Mouse (Mus musculus): ENCODE results near the gene Napa. TPM values are rescaled to one million over a fixed set of nuclear protein-coding genes. Genes with fewer than 3 reads are reported as not detected.

Napa gene
- polyA plus RNA-seq, 1 experiment from 2014 or later: 150 TPM

DNA sequence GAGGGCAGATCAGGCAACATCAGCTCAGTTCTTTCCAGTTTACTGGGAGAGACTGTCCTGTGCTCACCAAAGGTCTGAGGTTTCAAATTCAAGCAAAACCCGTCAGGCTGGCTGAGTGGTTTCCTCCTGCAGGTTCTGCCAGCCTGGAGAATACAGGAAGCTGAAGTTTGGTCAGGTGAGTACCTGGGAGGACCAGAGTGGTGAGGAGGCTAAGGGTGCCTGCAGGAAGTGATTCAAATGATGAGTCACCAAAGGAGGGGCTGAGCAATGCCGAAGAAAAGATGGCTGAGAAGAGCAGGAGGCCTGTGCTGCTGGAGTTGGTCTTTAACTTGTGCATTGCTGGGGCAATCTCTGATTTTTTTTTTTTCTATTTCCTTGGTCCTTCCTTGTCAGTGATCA, 41.1 kb upstream of the Napa start:
- Histone ChIP-seq H3K9ac (no peak overlapping the region), H3K4me2 (no peak overlapping the region), H3K4me1 (peaks cover 12% of the 10 kb centered on the region), H3K4me3 (no peak overlapping the region), H3K27me3 (replicated peaks) (peaks cover 36% of the 10 kb centered on the region), H3K27ac (replicated peaks) (no peak overlapping the region), H3K9me3 (peaks cover 12% of the 10 kb centered on the region; the same call in 1 of the 2 replicates), H3K36me3 (no peaks in the 10 kb centered on the region)
- ATAC-seq (ENCODE audit: extremely low read depth, insufficient number of reproducible peaks, low FRiP score, low TSS enrichment): no peak
- 60% methylated on average over 2 of the region's 2 CpGs for whole genome bisulfite sequencing

DNA sequence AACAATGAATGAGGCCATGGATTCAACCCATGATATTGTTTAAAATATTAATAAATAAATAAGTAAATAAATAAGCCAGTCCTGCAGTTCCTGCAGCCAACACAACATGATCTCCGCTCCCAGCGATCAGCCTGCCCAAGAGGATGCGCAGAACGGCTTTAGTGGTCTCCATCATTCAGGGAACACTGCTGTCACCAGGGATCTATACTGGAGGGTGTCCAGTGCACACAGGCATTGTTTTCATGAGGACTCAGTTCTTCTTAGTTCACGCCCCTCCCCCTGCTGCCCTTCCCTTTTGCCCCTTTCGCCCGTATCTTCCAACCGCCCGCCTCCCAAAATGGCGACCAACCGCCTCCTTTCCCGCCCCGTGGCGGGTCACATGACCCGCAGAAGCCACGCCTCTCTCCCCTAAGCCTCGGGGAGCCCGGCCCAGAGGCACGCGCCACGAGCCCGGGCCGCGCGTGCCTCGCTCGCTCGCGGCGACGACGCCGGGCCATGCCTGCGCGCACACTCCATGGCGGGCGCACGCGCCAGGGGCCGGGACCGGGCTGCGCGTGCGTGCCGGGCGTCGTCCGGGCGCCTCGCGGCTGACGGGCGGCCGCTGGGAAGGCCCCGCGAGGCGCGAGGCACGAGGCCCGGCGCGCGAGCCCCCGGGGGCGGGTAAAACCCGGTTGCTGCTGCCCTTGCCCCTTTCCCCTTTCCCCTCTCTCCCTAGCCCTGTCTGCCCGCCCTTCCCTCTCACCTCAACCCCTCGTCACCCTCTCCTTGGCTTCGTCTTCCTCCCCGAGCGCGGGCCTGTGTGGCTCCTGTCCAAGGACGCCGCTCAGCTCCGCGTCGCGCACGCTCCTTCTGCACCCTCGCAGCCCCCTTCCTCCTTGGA, 36.8 kb upstream of the Napa start, which contains the start of gene Zfp541:
Gene Zfp541, plus strand, starts transcription at position 596 of the 880 bp plus-strand sequence.
- no peak within 1 kb of the TSS for H3K27ac ChIP-seq (replicated peaks)
- ATAC-seq (ENCODE audit: extremely low read depth, insufficient number of reproducible peaks, low FRiP score, low TSS enrichment): no peak
- no peaks in the 10 kb centered on the region for H3K36me3 ChIP-seq
- H3K9me3 ChIP-seq: peaks cover 12% of the 10 kb centered on the region; the same call in 1 of the 2 replicates
- H3K4me3 ChIP-seq: peak within 1 kb of the TSS; percentile 22
- 38% methylated on average over 76 of the region's 80 CpGs for WGBS
- no peak within 1 kb of the TSS for H3K9ac ChIP-seq
- H3K27me3 ChIP-seq (replicated peaks): peaks cover 49% of the 10 kb centered on the region
- peaks cover 6% of the 10 kb centered on the region; the same call in 1 of the 2 replicates for H3K4me1 ChIP-seq
- H3K4me2 ChIP-seq: peak within 1 kb of the TSS; percentile 47

DNA sequence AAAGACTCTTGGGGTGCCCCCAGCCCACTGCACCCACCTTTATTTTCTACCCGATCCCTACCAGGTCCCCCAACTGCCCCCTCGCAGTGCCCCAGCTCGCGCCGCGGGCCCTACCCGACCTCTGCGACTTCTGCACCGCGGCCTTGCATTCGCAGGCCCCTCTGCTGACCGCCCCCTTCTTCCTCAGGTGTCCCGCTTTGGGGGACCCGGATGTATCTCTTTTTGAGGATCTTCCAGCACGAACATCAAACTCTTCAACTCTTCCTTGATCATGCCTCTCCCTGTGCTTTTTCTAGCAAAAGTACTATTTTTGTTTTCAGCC, 36.2 kb upstream of the Napa start:
- 62% methylated on average over 15 of the region's 15 CpGs for WGBS
- no peak overlapping the region for H3K9ac ChIP-seq
- ATAC-seq (ENCODE audit: extremely low read depth, insufficient number of reproducible peaks, low FRiP score, low TSS enrichment): no peak
- H3K36me3 ChIP-seq: no peaks in the 10 kb centered on the region
- H3K27ac ChIP-seq (replicated peaks): no peak overlapping the region
- peaks cover 49% of the 10 kb centered on the region for H3K27me3 ChIP-seq (replicated peaks)
- peaks cover 6% of the 10 kb centered on the region; the same call in 1 of the 2 replicates for H3K4me1 ChIP-seq
- H3K4me2 ChIP-seq: no peak overlapping the region
- H3K9me3 ChIP-seq: peaks cover 12% of the 10 kb centered on the region; the same call in 1 of the 2 replicates
- peak overlapping the region; percentile 22; the same call in 1 of the 2 replicates for H3K4me3 ChIP-seq

DNA sequence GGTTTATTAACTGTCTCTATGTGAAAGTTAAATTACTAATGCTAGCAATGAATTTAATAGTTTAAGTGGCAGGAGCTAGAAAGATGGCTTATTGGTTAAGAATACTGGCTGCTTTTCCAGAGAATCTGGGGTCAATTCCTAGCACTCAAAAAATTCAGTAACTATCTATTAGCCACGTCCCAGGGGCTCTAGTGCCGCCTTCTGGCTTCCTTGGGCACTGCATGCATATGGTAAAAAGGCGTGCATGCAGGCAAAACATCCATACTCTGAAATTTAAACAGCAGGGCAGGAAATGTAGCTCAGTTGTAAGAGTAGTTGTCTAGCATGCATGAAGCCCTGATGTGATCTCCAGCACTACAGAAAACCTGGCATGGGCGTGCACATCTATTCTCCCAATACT, 34.8 kb upstream of the Napa start:
- H3K4me3 ChIP-seq: no peak overlapping the region
- H3K36me3 ChIP-seq: no peaks in the 10 kb centered on the region
- no peak for ATAC-seq (ENCODE audit: extremely low read depth, insufficient number of reproducible peaks, low FRiP score, low TSS enrichment)
- H3K9ac ChIP-seq: no peak overlapping the region
- peaks cover 52% of the 10 kb centered on the region for H3K27me3 ChIP-seq (replicated peaks)
- WGBS: 31% methylated on average over 4 of the region's 4 CpGs
- H3K9me3 ChIP-seq: peaks cover 12% of the 10 kb centered on the region; the same call in 1 of the 2 replicates
- peaks cover 6% of the 10 kb centered on the region; the same call in 1 of the 2 replicates for H3K4me1 ChIP-seq
- H3K4me2 ChIP-seq: no peak overlapping the region
- no peak overlapping the region for H3K27ac ChIP-seq (replicated peaks)

DNA sequence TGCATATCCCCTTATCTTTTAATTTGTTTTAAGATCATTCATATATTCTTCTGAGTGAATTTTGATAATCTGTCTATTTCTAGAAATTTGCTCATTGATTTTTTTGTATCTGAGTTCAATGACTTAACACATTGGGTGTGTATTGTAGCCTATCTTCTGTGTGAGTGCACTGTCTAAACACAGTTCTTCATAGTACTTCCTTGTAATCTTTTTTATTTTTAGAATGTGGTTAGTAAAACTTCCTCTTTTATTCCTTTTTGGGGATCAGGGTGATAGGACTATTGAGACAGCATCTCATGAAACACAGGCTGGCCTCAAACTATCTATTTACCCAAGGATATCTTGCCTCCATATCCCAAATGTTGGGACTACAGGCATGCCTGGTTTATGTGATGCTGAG, 27.4 kb upstream of the Napa start:
- no peak overlapping the region for H3K4me2 ChIP-seq
- H3K4me3 ChIP-seq: no peak overlapping the region
- H3K4me1 ChIP-seq: no peaks in the 10 kb centered on the region
- no peak overlapping the region for H3K27ac ChIP-seq (replicated peaks)
- H3K9me3 ChIP-seq: no peaks in the 10 kb centered on the region
- no peaks in the 10 kb centered on the region for H3K36me3 ChIP-seq
- H3K9ac ChIP-seq: no peak overlapping the region
- no peak for ATAC-seq (ENCODE audit: extremely low read depth, insufficient number of reproducible peaks, low FRiP score, low TSS enrichment)
- H3K27me3 ChIP-seq (replicated peaks): 0 out of 2 replicates have a peak, but pooled peaks cover 3% of the 10 kb centered on the region

DNA sequence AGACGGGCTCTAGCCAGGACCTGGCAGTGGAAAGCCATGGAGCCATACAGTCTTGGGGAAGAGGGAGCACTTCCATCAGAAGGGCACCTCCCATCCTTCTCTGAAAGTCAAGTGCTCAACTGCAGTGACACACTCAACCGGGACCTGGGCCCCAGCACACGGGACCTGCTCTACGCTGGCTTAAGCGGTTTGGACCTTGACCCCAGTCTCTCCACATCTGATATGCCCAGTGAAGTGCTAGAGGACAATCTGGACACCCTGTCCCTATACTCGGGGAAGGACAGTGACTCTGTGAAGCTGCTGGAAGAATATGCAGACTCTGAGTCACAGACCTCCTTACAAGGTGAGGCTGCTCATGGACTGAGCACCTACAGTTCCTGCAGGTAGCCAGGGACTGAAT, 26.4 kb upstream of the Napa start:
- no peak for ATAC-seq (ENCODE audit: extremely low read depth, insufficient number of reproducible peaks, low FRiP score, low TSS enrichment)
- 70% methylated on average over 6 of the region's 6 CpGs for WGBS
- no peaks in the 10 kb centered on the region for H3K4me1 ChIP-seq
- no peak overlapping the region for H3K27ac ChIP-seq (replicated peaks)
- peaks cover 12% of the 10 kb centered on the region; the same call in 1 of the 2 replicates for H3K27me3 ChIP-seq (replicated peaks)
- no peak overlapping the region for H3K4me2 ChIP-seq
- H3K4me3 ChIP-seq: no peak overlapping the region
- no peaks in the 10 kb centered on the region for H3K36me3 ChIP-seq
- no peak overlapping the region for H3K9ac ChIP-seq
- H3K9me3 ChIP-seq: no peaks in the 10 kb centered on the region

DNA sequence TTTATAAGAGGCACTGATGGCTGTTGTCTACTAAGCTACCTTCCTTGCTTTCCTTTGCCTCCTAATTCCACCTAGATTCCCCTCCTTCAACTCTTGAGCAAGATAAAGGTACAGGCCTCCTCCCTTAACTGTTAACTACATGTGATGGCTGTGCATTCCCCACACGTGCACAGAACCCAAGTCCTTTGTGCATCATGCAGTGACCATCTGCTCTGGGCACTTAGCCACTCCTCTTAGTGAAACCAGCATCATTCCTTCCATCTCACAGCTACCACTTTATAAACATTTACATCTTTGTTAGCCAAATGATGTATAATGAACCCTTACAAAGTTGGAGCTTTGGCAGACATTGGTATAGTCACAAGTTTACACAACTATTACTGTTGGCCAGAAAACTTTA, 18.3 kb upstream of the Napa start:
- Histone ChIP-seq H3K27me3 (replicated peaks) (peaks cover 22% of the 10 kb centered on the region; the same call in 1 of the 2 replicates), H3K9ac (no peak overlapping the region), H3K4me3 (no peak overlapping the region), H3K4me1 (peaks cover 3% of the 10 kb centered on the region; the same call in 1 of the 2 replicates), H3K4me2 (no peak overlapping the region), H3K27ac (replicated peaks) (no peak overlapping the region), H3K9me3 (no peaks in the 10 kb centered on the region), H3K36me3 (no peaks in the 10 kb centered on the region)
- ATAC-seq (ENCODE audit: extremely low read depth, insufficient number of reproducible peaks, low FRiP score, low TSS enrichment): no peak
- 50% methylated on average over 1 of the region's 1 CpGs for WGBS

DNA sequence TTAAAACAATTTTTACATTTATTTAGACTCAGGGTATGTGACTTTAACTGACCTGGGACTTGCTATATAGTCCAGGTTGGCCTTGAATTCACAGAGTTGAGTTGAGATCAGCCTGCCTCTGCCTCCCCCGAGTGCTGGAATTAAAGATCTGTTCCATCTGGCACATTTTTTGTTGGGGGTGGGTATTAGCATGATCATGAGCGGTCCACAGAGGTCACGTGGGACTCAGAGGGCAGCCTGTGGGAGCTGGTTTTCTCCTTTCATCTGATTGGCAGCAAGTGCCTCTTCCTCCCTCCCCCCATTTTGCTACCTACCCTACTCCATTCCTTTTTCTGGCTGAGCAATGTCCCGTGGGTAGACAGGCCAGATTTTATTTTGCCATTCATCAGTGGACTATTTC, 17.7 kb upstream of the Napa start:
- Histone ChIP-seq H3K4me1 (peaks cover 3% of the 10 kb centered on the region; the same call in 1 of the 2 replicates), H3K9me3 (no peaks in the 10 kb centered on the region), H3K9ac (no peak overlapping the region), H3K27ac (replicated peaks) (no peak overlapping the region), H3K4me2 (no peak overlapping the region), H3K4me3 (no peak overlapping the region), H3K27me3 (replicated peaks) (peaks cover 26% of the 10 kb centered on the region; the same call in 1 of the 2 replicates), H3K36me3 (no peaks in the 10 kb centered on the region)
- WGBS: 69% methylated on average over 4 of the region's 4 CpGs
- ATAC-seq (ENCODE audit: extremely low read depth, insufficient number of reproducible peaks, low FRiP score, low TSS enrichment): no peak

DNA sequence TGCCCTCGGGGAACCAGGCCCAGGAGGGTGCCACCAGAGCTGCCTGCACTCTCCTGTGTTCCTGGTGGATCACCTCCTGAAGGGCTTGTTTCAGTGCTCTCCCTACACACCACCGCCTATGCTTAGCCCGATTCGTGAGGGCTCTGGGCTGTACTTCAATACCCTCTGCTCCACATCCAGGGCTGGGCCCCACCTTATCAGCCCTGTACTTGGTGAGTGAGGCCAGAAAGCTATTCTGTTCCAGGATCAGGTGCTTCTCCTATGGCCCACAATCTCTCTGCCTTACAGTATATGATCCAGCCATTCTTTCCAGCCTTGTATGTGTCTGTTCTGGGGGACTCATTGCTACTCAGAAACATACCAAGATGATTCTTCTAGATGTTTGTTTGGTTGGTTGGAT, 14.9 kb upstream of the Napa start:
- no peak overlapping the region for H3K4me2 ChIP-seq
- peaks cover 17% of the 10 kb centered on the region for H3K27me3 ChIP-seq (replicated peaks)
- H3K9ac ChIP-seq: no peak overlapping the region; the same call in 1 of the 2 replicates
- ATAC-seq (ENCODE audit: extremely low read depth, insufficient number of reproducible peaks, low FRiP score, low TSS enrichment): no peak
- 27% methylated on average over 4 of the region's 4 CpGs for WGBS
- no peaks in the 10 kb centered on the region for H3K9me3 ChIP-seq
- H3K27ac ChIP-seq (replicated peaks): no peak overlapping the region
- peaks cover 3% of the 10 kb centered on the region; the same call in 1 of the 2 replicates for H3K4me1 ChIP-seq
- H3K4me3 ChIP-seq: no peak overlapping the region
- H3K36me3 ChIP-seq: no peaks in the 10 kb centered on the region

DNA sequence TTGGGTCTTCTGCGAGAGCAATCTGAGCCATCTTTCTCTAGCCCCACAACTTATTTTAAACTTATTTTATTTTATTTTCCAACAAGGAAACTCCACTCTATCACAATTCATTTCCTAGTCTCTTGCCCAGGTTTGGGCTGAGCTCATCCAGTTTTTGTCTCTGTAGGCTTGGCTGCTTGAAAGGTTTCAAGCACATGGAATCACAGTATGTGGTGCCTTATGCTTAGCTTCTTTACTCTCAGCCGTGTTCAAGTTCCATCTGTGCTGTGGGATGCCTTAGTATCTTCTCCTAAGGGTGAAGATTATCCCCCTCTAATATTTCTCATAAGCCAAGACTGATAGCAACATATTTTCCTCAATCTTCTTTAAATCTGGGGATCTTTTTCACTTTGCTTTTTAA, 10.7 kb upstream of the Napa start:
- no peak overlapping the region for H3K27ac ChIP-seq (replicated peaks)
- no peaks in the 10 kb centered on the region for H3K36me3 ChIP-seq
- no peak overlapping the region for H3K4me3 ChIP-seq
- no peak overlapping the region for H3K4me2 ChIP-seq
- peaks cover 3% of the 10 kb centered on the region; the same call in 1 of the 2 replicates for H3K4me1 ChIP-seq
- H3K9me3 ChIP-seq: no peaks in the 10 kb centered on the region
- 56% methylated on average over 2 of the region's 2 CpGs for WGBS
- ATAC-seq (ENCODE audit: extremely low read depth, insufficient number of reproducible peaks, low FRiP score, low TSS enrichment): no peak
- no peak overlapping the region for H3K9ac ChIP-seq
- peaks cover 14% of the 10 kb centered on the region for H3K27me3 ChIP-seq (replicated peaks)

DNA sequence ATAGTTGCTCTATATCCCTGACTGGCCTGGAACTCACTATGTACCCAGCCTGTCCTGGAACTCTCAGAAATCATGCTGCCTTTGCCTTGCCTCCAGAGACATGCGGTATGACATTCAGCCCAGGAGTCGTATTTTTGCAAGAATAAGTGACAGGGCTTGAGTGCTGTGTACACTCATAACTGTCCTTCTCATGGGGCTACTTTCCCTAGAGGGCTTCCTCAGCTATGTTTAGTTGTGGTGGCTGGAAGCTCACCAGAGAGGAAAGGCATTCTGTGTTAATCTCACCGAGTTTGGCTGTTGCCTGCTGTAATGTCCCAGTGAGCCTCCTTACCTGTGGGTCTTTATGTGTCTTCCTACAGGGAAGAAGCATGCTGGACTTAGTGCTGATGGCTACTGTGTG, 3.7 kb upstream of the Napa start:
- Histone ChIP-seq H3K36me3 (no peaks in the 10 kb centered on the region), H3K27ac (replicated peaks) (no peak overlapping the region), H3K4me1 (peaks cover 9% of the 10 kb centered on the region), H3K9ac (no peak overlapping the region), H3K4me2 (no peak overlapping the region), H3K27me3 (replicated peaks) (peaks cover 40% of the 10 kb centered on the region), H3K9me3 (no peaks in the 10 kb centered on the region), H3K4me3 (no peak overlapping the region)
- 69% methylated on average over 3 of the region's 3 CpGs for WGBS
- no peak for ATAC-seq (ENCODE audit: extremely low read depth, insufficient number of reproducible peaks, low FRiP score, low TSS enrichment)
